ENCODE assay signal across 8 mouse cellular contexts in genomic region chr7:125638870-125639386, GRCm38 (mm10). TPM values are rescaled to one million over a fixed set of nuclear protein-coding genes. Genes with fewer than 3 reads are reported as not detected.
DNase-seq lines count a peak whose midpoint lies in the region; ATAC-seq and TF ChIP-seq lines count a peak whose summit lies in the region.

No protein-coding gene starts in this region.

- ATAC-seq in intestine, embryonic 14.5 days (replicated peaks; ENCODE audit: low FRiP score, low TSS enrichment, low read depth): peak; percentile 33
- peak; percentile 64 for ATAC-seq in megakaryocyte-erythroid progenitor cell, adult 5-6 weeks (replicated peaks; ENCODE audit: low FRiP score, low TSS enrichment, poor library complexity, severe bottlenecking)
- ATAC-seq in erythroid progenitor cell, adult 5-6 weeks (replicated peaks; ENCODE audit: low FRiP score, poor library complexity, severe bottlenecking): no peak

- H3K4me2 ChIP-seq in intestine, embryonic 14.5 days (ENCODE audit: low read length): no peak overlapping the region

- peak overlapping the region; percentile 2; the same call in 1 of the 2 replicates for H3K27ac ChIP-seq in cerebellum, adult 2 months (ENCODE audit: insufficient read depth, low read length)
- no peak overlapping the region for H3K27ac ChIP-seq in intestine, embryonic 14.5 days (ENCODE audit: low read depth)

- H3K9me3 ChIP-seq in intestine, embryonic 14.5 days (ENCODE audit: control insufficient read depth, low read length): no peaks in the 10 kb centered on the region

- TF ChIP-seq POLR2A in cerebellum, adult 2 months (IDR thresholded peaks at IDR 0.05; ENCODE audit: borderline replicate concordance, insufficient read depth, low read length): no peak

- TF ChIP-seq CTCF in cerebellum, adult 2 months (IDR thresholded peaks at IDR 0.05; ENCODE audit: borderline replicate concordance, insufficient read depth, low read depth, low read length): peak; percentile 95

- H3K27me3 ChIP-seq in cerebellum, adult 2 months (ENCODE audit: control insufficient read depth, insufficient read depth, low read length): no peaks in the 10 kb centered on the region
- H3K27me3 ChIP-seq in intestine, embryonic 14.5 days (replicated peaks; ENCODE audit: control insufficient read depth, insufficient read depth, low read length): no peaks in the 10 kb centered on the region

- 34% methylated on average over 9 of the region's 9 CpGs for WGBS in cerebellum, adult 2 months
- 53% methylated on average over 9 of the region's 9 CpGs for WGBS in intestine, embryonic 14.5 days

- DNase-seq in WW6 (ENCODE audit: low read depth, low spot score): peak; percentile 26
- peak; percentile 80 to 82 for DNase-seq in cerebellum, adult 2 months
- DNase-seq in forelimb bud, embryonic 11.5 days (ENCODE audit: low read depth, low spot score): peak; percentile 75
- DNase-seq in intestine, embryonic 14.5 days (ENCODE audit: low spot score): peak; percentile 83
- peak; percentile 35 to 65 for DNase-seq in left cerebral cortex, adult 9 months (ENCODE audit: low spot score in 2 of 2)
- DNase-seq in right cerebral cortex, postnatal 25 days: peak; percentile 77

- H3K9ac ChIP-seq in intestine, embryonic 14.5 days (ENCODE audit: low read length): no peak overlapping the region

- H3K4me3 ChIP-seq in cerebellum, adult 2 months (replicated peaks; ENCODE audit: insufficient read depth, low read depth, low read length): no peak overlapping the region
- H3K4me3 ChIP-seq in intestine, embryonic 14.5 days (ENCODE audit: low read depth, low read length): no peak overlapping the region

- H3K36me3 ChIP-seq in intestine, embryonic 14.5 days (ENCODE audit: control insufficient read depth, insufficient read depth, low read length): peaks cover 46% of the 10 kb centered on the region

- H3K4me1 ChIP-seq in cerebellum, adult 2 months (ENCODE audit: control insufficient read depth, insufficient read depth, low read length): peaks cover 10% of the 10 kb centered on the region
- H3K4me1 ChIP-seq in intestine, embryonic 14.5 days (replicated peaks; ENCODE audit: control insufficient read depth, insufficient read depth, low read length): no peaks in the 10 kb centered on the region; the same call in 1 of the 2 replicates

RNA-seq across cellular contexts. Expression of gene Il21r, which starts 35.7 kb away (rescaled TPM):
- polyA plus RNA-seq in cerebellum, adult 2 months (2012; rRNA removed): 0.39 and 0.63 TPM in 2 replicates
- 0.37 and 0.40 TPM in 2 replicates for polyA plus RNA-seq in intestine, embryonic 14.5 days (2014; fragmentation: Nextera tagmentation; extraction: Ambion mirVana)
- total RNA-seq in megakaryocyte-erythroid progenitor cell, adult 5-6 weeks (2014; fragmentation: Nextera tagmentation): 0.74 and 1.8 TPM in 2 replicates
- 0.04 and 2.1 TPM in 2 replicates for total RNA-seq in megakaryocyte-erythroid progenitor cell, adult 5-6 weeks (2017)
- 1.7 and 1.8 TPM in 2 replicates for total RNA-seq in erythroid progenitor cell, adult 5-6 weeks (2015; ENCODE audit: low replicate concordance)
- total RNA-seq in erythroid progenitor cell, adult 5-6 weeks (2017; ENCODE audit: low replicate concordance): 2.2 and 2.7 TPM in 2 replicates

Comparison
In these comparisons a context has a peak if more than half of its experiments do, and no peak if none do; other contexts are left out.
1. DNase-seq: peak in every context shown above with its lines; median percentile 83 in intestine, embryonic 14.5 days; 81 in cerebellum, adult 2 months; 77 in right cerebral cortex, postnatal 25 days; 75 in forelimb bud, embryonic 11.5 days; 50 in left cerebral cortex, adult 9 months; 26 in WW6.